Mouse (Mus musculus): ENCODE measurements around the gene Zfand6.

Gene Zfand6

DNA sequence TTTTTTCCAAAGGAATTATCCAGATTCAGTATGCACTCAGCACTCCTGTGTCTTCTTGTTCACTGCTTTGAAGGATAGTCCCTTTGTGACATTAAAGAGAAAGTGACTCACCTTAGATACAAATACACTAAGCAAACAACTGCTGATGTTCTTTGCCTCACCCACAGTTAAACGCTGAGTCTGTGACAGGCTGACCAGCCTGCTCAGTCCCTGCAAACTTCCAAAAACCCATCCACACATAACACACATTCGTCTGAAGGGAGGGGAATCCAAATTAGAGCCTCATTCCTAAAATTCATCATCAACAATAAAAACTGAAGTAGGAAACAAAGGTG, 37.8 kb downstream of the Zfand6 start:
- in situ Hi-C loops (cut with MboI) = no loop called here

DNA sequence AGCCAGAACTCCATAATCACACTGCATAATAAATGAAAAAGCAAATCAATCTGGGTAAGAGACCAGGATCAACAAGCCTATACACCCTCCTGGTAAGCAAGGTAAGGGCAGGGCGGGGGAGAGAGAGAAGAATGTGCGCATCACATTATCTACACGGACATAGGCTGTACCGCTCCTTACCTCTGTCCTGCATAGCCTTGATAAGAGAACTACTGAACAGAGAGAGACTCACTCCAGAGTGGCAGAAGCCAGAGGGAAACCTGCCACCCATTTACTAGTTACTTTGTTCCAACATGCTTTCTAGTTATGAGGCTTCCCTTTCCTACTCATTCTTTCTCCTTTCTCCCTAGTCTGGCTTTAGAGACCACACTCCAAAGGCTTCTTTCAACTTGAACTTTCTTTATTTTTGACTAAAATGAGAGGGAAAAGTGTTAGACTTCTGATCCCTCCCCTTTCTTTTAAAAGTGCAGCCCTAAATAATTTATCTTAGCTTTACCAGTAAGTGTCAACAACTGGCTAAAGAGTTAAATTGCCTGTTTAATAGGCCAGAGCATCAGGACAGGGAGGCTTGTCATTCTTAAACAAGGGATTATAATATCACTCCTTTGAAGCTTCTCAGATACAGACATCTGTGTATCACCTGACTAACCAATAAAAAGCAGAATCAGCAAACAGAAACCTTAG, 38.3 kb downstream of the Zfand6 start:
- in situ Hi-C loops (cut with MboI) = no loop called here

DNA sequence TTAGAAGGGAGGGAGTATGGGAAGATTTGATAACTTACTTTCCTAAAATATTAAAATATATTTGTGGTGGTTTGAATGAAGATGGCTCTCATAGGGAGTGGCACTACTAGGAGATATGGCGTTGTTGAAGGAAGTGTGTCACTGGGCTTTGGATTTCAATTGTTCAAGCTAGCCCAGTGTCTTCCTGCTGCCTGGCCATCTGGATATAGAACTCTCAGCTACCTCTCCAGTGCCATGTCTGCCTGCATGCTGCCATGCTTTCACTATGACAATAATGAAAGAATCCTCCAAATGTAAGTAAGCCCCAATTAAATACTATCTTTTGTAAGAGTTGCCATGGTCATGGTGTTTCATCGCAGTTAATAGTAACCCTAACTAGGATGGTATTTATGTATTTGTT, 40.7 kb downstream of the Zfand6 start:
- in situ Hi-C loops (cut with MboI) = no loop called here

DNA sequence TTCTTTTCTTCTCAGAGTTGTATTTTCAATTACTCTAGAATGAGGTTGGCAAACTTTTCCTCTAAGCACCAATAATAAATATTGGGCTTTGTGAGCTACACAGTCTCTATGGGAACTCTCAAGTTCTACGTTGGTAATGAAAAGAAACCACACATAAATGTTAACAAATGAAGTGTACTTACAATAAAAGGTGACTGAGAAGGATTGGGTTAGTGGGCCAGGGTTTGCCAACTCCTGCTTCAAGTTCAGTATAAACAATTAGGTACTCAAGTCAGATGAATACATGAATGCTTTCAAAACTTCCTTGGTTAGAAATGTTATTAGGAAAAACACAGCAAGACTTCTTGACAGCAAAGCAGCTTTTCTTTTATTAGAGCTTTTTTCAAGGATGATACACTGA, 43.5 kb downstream of the Zfand6 start:
- in situ Hi-C loops (cut with MboI) = no loop called here

DNA sequence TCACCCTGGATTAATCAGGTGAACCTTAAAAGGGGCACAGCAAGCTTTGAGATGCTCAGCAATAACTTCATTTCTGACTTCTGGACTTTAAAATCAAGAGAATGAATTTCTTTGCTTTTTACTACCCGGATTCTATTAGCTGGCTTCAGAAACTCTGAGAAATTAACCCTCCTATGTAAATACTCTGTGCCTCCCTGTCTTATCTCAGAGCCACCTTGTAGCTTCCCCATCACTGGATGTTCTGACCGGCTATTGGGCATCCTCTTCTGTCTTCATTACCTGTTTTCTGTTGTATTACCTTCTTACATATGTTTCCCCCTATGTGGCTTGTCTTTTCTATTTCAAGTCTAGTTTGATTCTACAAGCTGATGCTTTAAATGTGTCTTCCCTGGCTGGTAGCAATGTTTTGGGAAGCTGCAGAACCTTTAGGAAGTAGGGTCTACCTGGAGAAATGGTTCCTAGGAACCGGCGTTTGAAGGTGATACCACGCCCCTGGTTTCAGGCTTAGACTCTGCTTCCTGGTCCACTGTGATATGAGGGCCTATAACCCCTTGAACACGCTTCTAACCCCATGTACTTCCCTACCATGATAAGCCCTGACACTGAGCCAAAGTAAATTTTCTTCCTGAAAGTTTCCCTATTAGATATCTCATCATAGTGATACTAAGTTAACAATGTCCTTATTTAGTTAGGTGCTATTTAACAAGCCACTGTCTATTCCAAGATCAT, 46.3 kb downstream of the Zfand6 start:
- in situ Hi-C loops (cut with MboI) = no loop called here

DNA sequence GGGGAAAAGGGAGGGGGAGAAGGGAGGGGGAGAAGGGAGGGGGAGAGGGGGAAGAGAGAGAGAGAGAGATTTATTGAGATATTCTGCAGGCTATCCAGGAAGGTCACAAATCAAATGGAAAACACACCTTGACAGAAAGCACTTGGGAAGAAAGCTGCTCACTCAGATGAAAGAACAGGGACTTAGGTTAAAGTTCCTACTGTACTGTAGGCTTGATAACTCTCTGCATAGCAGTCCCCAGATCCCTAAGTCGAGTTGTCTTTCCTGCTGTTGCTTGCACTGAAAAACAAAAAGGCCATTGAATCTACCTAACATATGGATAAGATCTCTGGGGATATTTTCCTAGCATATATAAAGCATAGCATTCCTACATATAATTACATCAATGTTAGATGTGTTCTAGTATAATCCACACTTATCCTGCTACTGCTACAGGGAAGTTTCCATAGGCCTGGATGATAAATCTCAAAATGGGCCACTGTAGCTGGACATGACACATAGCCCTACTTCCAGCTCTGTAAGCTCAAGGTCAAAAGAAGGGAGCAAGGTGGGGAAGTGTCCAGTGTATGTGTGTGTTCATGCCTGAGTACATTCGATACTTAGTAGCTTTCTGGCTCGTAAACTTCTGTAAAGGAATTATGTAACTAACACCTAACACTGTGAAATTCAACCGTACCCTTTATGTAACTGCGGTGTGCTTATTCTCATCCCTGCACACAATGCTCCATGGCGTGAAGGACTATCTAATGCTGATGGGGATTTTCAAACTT, 47.4 kb downstream of the Zfand6 start:
- in situ Hi-C loops (cut with MboI) = no loop called here

DNA sequence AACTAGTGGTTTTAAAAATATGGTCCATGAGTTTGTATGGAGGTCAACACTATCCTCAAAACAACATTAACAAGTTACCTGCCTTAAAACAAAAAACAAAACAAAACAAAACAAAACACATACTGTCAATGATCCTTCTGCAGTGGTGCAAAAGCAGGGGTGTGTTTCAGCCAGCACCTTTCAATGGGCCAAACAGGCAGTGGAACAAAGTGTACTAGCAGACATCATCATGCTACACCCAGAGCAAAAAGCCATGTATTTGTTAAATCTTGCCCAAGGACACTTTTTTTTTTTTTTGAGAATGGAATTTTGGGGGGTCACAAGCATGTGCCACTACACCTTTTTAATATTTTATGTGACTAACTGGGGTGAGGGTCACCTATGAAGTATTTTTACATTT, 52.8 kb downstream of the Zfand6 start:
- in situ Hi-C loops (cut with MboI) = no loop called here

DNA sequence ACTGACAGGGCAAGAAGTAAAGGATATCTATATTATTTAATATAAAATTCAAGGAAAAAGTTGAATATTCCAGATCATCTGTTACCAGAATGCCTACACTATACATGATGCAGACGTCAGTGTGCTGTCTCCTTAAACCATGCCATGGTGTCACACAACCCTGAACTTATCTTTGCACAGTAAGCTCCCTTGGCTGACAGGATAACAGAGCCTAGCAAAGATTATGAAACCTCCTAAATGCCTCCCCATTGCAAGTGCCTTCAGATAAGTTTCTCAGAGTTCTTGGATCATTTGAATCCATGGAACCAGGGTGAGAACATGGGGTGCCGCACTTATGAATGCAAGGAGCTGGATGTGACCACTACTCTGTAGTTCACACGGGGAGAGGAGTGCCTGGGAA, 57.9 kb downstream of the Zfand6 start:
- in situ Hi-C loops (cut with MboI) = no loop called here

DNA sequence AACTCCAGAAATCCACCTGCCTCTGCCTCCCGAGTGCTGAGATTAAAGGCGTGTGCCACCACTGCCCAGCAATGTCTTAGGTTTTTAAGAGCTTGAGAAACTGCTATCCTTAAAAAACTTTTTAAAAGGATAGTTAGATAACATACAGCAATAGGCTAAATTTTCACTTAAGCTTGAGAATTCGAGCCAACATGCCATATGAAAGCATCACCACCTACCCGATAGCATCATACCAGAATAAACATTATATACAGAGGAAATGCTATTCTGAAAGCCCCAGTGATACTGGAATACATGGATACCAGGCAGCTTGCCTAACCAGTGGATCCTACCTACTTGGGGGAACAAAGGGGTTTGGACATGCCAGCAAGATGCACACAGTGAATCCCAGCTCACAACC, 66.0 kb downstream of the Zfand6 start:
- in situ Hi-C loops (cut with MboI) = no loop called here

DNA sequence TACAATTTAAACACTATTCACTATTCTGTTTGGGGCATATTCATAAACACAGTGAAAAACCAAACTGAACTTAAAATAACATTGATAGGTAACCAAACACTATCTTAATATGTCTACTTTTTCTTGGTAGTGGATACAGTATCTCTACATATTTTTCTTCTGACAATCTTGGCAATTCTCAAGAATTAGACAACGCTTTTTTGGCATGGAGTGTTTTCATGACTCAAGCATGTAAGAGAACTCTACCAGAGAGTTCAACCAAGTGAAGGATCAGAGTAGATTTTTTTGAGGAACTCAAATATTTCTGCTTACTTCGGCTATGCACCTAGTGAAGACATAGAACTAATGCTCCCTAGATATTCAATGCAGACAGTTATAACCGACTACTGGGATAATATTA, 68.8 kb downstream of the Zfand6 start:
- in situ Hi-C loops (cut with MboI) = no loop called here

DNA sequence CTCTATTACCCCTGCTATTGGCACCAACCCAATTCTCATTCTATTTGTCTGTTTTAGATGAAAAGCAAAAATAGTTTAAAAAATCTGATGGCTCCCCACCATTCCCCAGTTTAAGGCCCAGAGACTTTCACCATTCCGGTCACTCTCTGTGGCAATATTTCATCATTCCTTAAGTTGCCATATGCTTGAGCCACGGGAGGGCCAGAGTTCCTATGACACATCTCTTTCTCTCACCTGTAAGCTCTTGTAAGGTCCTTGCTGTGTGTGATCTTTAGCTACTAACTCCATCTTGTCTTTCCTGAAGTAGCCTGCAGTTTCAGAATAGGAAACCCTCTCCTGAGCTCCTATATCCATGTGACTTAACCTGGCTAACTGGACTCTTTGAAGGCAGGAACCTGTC, 70.8 kb downstream of the Zfand6 start:
- in situ Hi-C loops (cut with MboI) = no loop called here

DNA sequence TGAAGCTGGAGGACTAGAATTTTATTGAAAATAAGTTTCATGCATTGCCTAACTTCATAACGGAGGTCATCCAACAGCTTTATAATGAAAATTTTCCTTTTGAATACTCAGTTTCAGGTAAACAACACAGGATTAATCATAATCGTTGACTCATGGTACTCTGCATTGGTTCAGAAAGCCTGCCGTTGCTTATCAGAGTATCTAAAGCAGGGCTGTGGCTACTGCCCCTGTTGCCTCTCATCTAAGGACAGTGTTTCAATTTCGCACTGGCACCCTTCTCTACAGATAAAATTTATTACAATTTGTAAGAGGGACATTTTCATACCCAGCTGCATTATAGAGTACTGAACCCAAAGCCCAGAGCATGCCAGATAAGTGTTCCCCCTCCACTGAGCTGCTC, 77.3 kb downstream of the Zfand6 start:
- in situ Hi-C loops (cut with MboI) = no loop called here

DNA sequence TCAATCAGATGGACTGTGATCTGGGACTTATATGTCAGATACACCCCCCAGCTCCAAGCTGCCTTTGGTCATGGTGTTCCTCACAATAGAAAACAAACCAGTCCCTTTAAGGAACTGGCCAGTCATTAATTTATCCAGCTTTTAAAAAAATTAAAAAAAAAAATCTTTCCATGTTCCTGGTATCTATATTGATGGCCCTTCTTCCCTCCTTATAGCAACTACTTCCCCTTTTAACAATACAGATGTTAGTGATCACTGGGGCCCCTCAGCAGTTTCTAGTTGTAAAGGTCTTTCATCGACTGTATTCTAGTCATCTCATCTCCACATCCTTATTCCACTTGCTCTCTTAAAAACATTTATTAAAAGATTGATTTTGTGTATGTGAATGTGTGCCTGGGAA, 78.2 kb downstream of the Zfand6 start:
- in situ Hi-C loops (cut with MboI) = no loop called here

DNA sequence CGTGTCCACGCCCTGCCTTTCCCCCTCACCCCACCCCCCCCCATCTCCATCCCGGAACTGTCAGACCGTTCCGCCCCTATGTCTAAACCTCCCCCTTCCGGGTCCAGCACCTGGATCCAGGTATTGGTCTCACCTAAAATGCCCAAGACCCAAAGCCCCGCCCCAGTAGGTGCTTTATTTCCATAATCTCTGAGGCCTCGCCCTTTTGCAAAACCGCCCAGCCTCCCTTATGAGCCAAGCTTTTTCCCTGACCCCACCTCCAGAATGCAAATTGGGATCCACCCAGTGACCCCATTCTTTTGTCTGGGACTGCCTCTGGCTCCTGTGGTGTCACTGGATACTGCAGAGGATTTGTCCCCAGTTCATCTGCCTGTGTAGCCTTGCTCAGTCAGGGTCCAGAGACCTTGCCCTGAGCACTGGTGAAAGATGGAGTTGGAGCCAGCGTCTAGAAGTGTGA, 83.4 kb downstream of the Zfand6 start, which contains the start of gene Fah:
Gene Fah, minus strand, starts transcription at position 430 of the 457 bp plus-strand sequence.
- in situ Hi-C loops (cut with MboI) = no loop called here

DNA sequence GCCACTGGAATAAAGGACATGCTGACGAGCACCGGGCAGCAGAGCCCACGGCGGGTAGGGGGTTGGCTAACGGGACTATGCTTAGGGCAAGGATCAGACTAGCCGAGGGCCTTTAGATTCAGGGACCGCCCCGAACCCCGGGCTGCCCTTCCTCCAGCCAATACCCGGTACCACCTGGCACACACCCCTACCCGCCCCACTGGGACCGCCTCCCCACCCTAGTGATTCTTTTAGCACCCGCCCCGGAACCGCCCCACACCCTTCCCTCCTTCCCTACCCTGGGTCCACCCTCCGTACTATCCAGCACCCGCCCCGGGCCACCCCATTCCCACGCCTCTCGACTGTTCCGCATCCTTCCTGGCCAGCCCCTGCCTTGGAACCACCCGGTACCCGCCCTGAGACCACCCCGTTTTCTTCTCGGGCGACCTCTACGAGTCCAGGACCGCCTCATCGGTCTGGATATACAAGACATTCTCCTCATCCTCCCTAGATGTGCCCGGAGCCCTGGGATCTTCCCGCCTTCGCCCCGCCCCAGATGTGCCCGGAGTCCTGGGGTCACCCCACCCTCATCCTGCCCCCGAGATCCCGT, 84.0 kb downstream of the Zfand6 start:
- in situ Hi-C loops (cut with MboI) = no loop called here

DNA sequence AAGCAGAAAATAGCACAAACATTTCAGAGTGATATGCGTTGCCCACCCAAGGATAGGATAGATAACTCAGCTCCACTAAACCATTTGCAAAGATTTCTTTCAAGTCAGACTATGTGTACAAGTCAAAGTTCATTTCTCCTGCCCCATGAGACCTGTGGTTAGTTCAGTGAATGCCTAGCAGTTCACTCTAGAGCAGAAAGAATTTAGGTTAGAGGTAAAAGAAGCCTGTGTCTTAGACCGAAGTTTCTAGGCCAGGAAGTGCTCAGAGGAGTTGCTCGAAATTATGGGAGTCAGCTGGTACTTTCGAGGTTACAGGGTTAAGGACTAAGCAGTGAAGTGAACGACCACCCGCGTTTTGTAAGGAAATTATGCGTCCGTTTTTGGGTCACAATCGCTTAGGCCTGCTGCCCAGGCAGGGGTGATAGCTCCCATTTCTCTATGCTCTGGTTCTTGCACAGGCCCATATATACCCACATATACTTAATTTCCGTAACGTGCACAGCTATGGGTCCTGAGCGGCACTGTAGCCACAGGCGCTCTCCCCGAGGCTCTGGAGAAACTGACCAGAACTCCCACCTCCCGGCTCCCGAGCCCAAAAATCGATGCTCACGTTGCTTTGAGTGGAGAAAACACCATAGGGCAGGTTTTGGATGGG, 84.6 kb downstream of the Zfand6 start:
- in situ Hi-C loops (cut with MboI) = no loop called here

DNA sequence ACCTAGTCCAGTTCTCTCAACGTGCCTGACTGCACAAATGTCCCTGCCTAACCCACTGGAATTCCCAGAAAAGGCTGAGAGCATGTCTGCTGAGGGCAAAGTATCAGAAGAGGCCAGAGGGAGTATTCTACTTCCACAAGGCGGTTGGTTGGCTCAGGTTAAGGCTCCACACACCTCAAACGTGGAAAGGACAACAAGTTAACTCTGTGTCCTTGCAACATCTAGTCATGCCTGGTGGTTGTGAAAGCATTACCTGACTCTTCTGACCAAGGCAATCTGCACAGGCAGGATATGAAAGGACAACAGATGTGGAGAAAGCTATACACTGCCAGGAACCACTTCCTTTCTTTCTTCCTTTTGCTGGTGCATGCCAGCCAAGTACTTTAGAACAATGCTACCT, 85.3 kb downstream of the Zfand6 start:
- in situ Hi-C loops (cut with MboI) = no loop called here

DNA sequence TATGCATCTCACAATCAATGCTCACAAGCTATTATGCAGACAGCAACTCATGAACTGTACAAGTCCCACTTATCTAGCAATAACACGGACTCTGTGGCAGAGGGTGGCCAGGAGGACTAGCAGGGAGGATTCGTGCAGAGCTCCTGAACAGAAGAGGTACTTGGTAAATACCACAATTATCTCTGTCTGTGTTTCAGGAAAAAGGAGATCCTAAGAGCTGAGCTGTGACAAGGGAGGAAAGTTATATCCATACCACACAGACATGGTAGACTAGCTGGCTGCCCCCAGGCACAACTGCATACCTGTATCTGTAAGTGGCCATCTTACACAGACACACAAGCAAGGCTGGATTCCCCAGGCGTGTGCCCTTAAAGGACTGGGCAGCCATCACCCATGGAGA, 88.4 kb downstream of the Zfand6 start:
- in situ Hi-C loops (cut with MboI) = no loop called here

DNA sequence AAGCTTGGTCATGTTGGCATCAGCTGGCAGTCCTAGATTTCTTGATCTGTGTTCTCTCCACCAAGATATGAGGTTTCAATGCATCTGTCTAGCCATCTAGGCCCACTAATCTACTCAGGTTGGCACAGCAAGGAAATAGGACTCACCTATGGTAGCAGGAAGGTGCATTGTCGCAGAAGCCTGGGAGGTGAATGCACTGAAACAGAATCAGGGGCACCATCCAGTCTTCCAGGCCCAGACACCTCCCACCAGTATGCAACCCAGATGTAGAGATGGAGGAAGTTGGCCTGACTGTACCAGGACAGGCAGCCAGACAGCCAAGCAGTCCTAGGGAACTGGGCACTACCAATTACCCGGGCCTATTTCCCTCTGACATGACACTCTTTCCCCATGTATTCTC, 89.1 kb downstream of the Zfand6 start:
- in situ Hi-C loops (cut with MboI) = no loop called here

DNA sequence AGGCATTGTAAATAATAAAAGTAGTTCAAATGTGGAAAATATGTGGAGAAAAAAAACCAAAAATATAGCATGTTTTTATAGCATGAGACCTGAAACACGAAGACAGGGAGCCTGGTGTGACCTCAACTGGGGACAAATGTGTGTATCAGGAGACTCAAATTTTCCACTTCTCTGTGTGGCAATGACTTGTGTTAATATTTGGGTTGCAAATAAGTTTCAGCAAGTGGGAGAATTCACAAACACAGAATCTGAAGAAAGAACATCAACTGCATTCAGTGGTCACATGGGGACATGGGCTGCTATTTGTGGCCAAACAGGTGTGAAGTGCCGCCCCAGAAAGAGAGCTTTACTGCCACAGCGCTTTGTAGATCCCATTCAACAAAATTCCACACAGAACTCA, 93.1 kb downstream of the Zfand6 start:
- in situ Hi-C loops (cut with MboI) = no loop called here

DNA sequence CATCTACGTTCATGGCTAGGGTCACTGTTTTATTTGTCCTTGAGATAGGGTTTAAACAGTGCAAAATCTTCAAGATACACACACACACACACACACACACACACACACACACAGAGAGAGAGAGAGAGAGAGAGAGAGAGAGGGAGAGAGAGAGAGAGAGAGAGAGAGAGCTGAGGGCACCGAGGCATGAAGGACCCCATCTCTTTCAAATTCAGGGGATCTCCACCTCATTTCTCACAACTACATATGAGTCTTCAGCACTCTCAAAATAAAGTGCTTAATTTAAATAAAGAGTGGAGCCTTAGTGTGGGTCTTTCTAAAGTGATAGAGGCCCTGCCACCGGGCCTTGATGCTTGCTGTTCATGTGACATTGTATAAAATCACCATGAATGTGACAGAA, 93.8 kb downstream of the Zfand6 start:
- in situ Hi-C loops (cut with MboI) = no loop called here

DNA sequence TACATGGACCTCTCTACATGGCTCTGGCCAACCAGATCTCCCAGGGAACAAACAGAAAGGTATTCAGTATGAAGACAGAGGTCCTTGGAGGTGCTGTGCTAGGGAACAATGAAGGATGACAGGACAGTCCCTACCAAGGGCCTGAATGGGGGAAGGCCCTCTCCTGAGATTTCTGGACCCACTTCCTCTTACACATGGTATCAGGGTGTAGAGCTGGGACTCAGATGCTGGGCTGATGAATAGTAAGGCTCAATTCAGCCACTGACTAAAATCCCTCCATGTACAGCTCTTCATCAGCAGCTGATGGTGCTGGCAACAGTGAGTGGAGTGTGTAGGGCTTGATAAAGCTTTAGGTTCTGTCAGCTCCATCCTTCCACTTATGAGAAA, 94.8 kb downstream of the Zfand6 start:
- in situ Hi-C loops (cut with MboI) = no loop called here
